Mouse (Mus musculus) thymus, postnatal 36 days (tissue): ENCODE results near the gene Zdhhc17.

ENCODE experiments used
- DNase-seq, 2 experiments: peaks; one replicate each; pipeline ENCODE4 v3.0.0; 2022; ENCODE audit warnings: mixed read lengths in 2 of 2

The Zdhhc17 gene

DNA sequence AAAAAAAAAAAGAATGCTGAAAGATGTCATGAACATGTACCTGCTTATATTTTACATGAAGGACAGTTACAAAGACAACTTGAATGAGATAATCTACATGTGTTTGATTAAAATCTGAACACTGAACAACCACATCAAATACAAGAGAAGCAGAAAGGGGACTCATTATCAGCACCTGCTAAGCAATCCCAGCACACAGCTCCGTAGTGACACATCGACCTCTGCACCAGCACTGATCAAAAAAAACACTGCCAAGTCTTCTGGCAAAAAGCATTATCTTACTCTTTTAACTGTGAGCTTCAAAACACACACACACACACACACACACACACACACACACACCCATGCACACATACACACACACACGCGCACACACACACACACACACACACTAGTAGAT, 58.2 kb downstream of the Zdhhc17 start:
- DNase-seq, result no peak

DNA sequence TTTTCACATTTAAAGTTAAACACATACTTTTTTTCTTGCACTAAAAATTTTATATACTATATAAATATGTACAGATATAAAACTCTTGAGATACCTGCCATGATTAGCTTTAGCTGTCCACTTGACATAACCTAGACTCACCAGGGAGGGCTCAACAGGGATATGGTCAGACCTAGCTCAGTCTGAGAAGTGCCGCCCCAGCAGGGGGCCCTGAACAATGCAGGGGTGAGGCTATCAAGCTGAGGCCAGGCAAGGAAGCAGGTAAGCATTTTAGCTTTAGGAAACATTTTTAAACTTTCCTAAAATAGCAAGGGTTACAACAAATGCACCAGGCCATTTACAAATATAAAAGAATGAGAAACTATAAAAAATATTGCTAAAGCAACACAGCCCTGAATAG, 58.8 kb downstream of the Zdhhc17 start:
- DNase-seq, result no peak

DNA sequence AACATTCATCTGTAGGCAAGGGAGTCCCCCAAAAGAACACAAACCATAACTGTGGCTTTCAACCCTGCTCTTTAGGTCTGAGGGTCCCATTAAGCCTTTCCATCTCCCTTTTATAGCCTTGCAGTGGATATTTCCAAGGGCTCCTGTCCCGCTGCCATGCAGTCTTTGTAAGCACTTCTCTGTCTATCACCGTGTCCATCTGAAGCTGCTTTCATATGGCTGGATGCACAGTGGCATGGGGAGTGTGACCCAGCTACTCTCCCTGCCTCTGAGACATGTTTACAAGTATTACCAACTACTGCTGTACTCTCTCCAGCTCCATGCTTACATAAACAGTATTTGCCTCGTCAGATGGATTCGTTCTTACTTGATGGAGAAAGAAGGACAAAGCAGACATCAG, 62.4 kb downstream of the Zdhhc17 start:
- DNase-seq, result no peak

DNA sequence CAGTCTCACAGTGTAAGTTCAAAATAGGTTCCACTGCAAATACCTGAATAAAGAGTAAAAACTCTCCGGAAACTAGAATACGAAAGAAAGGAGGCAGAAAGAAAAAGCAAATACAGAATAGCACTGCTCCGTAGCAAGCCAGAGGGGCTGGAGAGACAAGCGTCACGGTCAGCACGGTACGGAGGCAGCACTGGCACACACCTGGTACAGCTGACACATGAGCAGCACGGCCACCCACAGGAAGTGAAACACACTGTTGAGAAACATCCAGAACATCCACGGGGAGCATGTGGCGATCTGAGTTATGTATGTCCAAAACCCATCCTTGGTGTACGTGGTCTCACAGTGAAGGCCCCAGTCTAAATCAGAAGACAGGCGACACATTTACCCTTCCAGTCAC, 64.0 kb downstream of the Zdhhc17 start:
- no peak for DNase-seq

DNA sequence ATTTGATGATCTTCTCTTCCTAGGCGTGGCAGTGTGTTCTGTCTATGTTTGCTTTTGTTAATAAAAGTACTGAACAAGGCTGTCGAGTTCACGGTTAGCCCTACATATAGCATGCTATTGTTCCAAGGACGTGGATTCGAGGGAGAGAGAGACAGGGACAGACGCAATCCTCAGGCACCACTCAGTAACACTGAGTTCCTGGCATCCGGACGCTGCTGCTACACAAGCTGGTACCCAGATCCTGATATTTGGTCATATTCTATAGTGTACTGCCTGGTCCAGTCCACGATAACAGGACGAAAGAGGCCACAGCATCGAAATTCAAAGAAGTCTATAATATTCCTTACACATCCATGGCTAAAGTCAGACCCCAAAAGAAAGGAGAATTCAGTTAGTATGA, 65.8 kb downstream of the Zdhhc17 start:
- DNase-seq, result no peak

DNA sequence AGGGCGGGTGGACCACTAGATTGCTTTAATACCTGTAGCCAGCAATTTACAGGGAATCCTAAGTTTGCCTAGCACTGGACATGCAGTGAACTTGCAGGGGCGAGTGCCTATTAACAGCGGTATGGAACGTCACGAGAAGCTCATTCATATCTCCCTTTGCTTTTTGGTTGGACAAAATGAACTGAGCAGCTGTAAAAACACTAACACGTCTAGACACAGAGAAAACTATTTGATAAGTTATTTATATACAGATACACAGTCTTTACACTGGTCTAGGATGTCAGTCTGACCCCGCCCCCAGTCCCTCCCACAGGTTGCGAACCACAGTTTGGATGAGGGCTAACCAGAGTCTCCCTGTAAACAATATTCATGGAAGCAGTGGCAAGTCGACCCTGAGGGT, 67.1 kb downstream of the Zdhhc17 start:
- DNase-seq, result no peak

DNA sequence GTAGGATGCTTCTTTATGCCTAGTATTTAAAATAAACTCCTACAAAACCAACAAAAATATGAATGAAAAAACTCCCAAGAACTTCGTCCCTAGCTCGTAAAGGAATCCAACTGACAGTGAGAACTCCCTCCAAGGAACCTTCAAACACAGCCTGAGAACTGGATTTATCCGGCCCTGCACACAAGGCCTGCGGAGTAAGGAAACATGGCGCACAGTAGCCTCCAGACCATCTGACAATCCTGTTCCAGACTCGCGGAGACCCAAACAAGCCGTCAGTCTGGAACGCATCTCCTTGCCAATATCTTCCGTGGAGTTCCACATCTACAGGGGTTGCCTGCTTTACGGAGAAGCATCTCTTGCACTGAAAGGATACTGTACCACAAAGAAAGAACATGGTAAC, 68.0 kb downstream of the Zdhhc17 start:
- no peak for DNase-seq

DNA sequence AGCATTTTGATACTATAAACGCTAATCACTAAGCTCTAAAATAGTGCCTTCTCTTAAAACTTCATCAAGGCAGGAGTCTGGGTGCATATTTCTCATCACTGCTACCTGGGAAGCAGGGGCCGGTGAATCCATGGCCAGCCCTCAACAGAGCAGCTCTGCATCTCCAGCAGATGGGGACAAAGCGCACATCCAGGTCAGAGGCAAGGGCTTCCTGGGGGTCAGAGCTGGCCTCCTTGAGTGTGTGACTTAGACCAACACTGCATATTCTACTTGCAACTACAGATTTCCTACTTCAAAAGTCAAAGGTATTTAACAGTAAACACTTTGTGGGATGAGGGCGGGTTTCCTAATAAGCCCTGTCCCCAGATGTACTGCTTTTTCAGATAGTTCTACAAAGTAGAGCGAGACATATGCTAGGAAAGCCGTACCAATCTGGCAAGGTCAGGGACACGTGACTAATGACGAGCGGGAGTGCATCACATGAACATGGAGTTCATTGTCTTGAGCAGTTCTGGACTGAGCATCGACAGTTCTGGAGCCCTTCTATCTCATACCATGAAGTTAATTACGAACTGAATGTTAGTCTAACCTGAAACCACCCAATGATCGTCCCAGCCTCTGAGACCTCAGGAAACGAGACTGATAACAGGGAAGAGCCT, 69.1 kb downstream of the Zdhhc17 start:
- no peak for DNase-seq

DNA sequence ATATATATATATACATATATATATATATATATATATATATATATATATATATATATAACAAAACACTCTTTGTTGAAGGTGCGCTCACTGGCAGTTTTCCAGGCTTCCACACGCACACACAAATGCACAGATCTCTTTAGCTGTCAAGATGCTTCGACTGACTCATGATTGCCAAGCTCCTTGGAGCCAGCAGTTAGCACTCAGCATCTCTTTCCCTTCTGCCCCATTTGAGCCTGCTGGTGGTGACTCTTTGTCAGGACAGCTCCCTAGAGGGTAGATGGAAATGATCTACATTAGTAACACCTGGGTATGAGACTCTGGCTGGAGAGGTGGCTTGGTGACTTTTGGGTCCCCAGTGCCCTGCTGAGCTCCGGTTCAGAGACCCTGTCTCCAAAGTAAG, 70.2 kb downstream of the Zdhhc17 start:
- no peak for DNase-seq

DNA sequence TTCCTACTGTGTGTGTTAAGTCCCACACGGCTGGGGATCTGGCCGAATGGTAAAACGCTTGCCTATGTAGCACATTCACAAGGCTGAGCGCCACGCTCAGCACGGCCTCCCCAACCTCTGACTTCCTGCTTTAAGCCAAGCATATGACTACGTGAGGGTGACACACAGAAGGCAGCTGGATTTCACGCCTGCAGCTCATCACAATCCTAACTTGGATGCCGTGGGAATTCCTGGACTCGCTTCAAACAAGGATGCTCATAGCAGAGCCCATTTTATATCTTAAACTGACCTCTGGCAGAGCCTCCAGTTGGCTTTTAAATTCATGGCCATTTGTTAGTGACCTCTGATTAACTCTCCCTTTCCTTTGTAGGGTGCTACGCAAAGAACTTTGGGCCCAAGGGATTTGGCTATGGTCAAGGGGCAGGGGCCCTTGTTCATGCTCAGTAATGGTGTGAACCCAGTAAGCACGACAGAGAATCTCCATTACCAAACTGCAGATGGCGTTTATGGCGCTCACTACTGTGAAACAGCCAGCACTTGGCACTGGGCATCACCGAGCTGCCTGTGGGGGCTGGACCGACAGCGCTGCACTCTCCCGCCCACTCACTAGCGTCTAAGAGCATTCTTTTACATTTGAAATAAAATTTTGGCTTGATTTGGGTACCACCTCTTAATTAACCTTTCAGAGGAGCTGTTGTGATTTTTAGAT, 70.9 kb downstream of the Zdhhc17 start:
- no peak for DNase-seq

DNA sequence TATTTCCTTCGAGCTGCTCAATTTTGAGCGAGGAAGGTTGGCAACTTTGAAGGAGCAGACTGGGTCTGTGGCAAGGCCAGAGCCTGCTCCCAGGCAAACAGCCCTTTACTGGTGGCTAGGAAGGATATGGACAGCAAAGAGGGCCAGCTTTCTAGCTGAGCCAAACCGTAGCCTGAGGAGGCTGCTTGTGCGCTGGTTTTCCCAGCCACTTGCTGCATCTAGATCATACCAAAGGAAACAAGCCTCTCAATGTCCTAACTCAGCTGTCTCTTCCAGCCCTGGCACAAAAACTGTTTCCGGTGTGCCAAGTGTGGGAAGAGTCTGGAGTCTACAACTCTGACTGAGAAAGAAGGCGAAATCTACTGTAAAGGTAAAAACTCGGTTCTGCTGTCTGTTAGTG, 71.6 kb downstream of the Zdhhc17 start:
- DNase-seq, result no peak

DNA sequence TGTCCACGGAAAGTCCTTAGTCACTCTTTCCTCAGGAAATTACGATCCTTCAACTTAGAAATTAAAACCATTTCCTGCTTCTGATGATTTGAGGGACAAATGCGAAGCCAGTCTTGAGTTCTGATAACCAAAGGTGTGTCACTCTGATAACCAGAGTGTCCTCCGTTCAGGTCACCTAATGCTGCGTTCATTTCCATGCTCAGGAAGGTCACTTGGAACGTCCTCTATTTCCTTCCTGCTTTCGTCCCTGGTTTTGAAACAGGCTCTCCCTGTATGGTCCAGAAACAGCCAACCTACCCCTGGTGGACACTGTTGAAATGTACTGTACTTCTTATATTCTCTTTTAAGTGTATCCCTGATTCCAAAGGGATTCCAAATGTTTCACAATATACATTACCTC, 74.3 kb downstream of the Zdhhc17 start:
- DNase-seq, result no peak

DNA sequence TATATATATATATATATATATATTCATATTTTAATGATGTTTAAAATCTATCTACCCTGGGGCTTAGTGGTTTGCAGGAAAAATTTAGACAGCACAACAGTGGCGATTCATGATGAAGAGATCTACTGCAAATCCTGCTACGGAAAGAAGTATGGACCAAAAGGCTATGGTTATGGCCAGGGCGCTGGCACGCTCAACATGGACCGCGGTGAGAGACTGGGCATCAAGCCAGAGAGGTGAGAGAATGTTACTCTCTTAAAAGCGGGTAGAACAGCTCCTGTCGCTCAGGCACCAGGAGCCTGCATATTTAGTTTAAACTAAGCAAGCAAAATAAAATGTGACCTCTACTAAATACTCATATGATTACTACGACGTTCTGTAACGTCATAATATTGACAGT, 74.9 kb downstream of the Zdhhc17 start:
- DNase-seq, result no peak

DNA sequence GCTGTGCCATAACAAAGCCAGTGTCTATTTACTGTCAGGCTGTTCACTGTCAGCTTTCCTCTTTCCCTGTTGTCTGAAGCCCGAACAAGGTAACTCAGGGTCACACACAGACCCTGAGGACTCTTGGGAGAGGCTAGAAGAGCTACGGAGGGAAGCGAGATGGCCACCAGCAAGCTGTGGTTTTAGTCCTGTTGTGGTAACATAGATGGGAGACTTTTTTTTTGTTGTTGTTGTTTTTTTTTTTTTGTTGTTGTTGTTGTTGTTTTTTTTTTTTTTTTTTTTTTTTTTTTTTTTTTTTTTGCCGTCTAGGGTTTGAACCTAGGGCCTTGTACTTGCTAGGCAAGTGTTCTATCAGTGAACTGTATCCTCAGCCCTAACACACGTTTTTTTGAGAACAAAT, 76.4 kb downstream of the Zdhhc17 start:
- no peak for DNase-seq

DNA sequence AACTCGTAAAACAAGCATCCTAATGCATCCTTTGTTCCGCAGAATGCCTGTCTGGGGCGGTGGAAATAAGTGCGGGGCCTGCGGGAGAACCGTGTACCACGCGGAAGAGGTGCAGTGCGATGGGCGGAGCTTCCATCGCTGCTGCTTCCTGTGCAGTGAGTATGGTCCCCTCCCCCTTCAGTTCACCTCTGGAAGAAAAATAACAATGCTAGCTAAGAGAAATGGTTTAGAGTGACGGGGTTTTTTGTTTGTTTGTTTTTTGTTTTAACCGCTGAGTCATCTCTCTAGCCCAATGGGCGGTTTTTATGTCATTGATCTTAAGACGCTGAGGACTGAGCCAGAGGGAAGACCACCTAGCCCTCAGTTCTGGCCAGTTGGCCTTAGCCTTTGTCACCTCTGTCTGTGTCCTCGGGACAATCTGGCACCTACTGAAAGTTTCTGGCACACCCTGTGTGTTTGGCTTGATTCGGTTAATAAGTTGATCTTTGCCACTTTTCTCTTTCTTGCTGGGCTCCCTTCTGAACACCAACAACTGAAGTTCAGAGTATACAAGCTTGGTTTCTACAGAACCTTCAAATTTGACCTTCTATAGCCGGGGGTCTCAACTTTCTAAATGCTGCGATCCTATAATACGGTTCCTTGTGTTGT, 77.9 kb downstream of the Zdhhc17 start:
- peak; percentile 51 to 64 for DNase-seq

DNA sequence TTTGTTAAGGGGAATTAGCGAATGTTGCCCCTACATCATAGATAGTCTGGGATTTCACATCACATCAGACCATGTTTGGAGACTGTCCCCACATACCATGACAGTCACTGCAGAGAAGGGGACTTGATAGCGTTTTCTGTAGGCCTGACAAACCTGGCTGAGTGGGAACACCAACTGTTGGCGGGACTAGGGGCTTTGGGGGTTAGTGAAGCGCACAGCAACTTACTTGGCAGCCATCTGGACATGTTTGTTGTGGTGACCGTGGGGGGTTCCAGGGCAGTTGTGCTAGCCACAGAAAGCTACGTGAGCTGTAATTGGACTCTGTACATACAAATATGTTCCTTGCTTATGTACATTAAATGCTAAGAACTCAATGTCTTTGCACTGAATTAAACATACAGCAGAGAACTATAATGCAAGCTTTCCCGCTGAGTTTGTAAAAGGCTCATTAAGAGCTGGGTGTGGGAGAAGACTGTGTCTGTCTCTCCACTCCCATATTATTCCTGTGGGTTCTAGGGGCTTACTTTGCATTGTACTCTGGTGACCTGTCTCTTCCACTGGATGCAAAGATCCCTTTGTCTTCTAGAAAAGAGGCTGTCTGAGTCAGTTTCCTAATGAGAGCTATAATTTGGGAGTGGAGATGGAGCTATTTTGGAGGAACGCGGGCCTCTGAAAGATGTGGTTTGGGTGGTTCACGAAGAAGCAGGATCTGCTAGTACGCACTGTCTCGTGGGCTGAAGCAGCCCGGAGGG, 78.6 kb downstream of the Zdhhc17 start:
- DNase-seq, result no peak

DNA sequence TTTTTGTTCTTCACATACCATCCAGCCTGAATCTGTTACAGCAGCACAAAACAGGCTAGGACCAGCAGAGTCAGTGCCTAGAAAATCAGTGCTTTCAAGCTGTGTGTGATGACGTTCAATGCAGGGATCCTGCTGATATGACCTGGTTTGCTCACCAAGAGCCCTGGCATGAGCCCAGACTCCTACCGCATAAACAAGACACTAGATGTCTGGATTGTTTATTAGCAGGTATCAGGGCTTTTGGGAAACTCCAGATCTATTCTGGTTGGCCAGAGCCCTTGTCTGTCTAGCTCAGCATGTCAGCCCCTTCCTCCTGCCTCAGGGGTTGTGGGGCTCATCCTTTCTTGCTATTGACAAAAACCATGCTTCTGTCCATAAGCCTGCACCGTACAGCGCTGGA, 80.2 kb downstream of the Zdhhc17 start:
- no peak for DNase-seq

DNA sequence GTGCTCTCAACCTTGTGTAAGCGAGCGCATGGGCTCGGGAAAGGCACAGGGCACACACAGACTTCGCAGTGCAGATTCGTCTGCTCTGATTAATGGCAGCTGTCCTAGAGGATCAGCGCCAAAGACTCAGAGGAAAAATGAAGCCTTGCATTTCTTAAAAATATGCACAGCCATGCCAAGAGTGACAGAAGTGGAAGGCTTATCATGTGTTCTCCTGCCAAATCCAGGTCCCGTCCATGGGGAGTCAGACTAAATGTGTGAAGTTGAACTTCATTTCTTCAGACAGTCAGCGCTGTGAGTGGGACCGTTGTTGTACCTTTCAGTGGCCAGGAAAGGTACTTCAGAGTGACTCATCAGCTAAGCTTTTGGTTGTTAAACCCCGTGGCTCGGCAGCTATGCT, 82.4 kb downstream of the Zdhhc17 start:
- no peak for DNase-seq

DNA sequence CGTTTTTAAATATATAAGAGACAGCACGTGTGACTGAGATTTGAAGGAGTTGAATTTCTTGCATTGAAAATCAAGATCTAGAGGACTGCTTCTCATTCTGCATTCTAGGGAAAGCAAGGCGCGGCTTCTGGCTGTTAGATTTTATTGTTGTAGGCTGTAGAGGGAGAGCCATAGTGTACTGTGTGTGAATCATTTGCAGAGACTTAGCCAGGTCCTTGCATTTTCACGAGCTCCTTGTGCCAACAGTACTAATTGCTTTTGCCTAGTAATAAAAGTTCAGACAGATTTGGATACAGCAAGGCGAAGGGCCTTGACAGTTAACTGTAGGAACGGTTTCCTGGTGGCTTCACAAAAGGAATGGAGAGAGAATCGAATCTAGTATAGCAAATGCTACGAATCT, 87.3 kb downstream of the Zdhhc17 start:
- DNase-seq, result no peak

DNA sequence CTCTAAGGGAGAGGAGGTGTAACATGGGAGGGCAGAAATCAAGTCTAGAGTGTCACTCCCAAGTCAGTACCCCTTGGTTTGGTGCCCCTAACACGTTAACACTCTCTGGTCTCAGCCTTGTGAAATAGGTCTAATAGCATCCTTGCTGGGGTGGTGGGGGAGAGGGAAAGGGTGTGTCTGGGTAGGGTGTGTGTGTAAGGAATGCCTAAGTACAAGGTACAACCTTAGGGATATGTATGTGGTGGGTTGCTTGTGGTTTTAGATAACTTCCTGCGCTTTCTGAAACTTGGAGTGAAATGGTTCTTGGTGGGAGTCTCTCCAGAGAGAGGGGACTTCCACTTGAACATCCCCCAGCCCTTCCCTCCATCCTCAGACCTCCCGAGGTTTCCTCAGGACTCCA, 88.0 kb downstream of the Zdhhc17 start:
- DNase-seq, result no peak

DNA sequence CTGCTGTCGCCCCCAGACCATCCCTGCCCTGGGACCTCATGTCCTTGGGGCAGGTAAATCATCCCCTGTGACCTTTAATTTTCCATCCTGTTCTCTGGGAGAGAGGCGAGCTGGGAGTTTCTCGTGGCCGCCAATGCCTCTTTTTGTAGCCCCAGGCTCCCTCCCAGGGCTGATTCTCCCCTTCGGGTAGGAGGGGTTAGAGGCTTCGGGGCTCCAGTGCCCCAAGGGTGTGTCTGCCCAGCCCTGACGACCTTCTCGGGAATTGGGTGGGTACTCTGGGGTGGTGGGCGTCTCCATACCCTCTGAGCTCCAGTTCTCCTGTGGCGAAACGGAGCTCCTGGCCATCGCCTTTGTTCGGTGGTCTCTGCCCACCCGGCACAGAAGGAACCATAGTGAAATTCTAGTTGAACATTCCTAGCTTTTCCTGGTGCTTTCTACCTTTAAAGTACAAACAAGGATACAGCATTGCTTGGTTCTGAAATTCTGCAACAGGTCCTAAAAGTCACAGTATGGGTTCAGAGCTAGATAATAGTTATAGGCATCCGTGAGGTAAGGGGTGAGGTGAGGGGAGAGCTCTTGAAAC, 89.5 kb downstream of the Zdhhc17 start:
- no peak for DNase-seq

DNA sequence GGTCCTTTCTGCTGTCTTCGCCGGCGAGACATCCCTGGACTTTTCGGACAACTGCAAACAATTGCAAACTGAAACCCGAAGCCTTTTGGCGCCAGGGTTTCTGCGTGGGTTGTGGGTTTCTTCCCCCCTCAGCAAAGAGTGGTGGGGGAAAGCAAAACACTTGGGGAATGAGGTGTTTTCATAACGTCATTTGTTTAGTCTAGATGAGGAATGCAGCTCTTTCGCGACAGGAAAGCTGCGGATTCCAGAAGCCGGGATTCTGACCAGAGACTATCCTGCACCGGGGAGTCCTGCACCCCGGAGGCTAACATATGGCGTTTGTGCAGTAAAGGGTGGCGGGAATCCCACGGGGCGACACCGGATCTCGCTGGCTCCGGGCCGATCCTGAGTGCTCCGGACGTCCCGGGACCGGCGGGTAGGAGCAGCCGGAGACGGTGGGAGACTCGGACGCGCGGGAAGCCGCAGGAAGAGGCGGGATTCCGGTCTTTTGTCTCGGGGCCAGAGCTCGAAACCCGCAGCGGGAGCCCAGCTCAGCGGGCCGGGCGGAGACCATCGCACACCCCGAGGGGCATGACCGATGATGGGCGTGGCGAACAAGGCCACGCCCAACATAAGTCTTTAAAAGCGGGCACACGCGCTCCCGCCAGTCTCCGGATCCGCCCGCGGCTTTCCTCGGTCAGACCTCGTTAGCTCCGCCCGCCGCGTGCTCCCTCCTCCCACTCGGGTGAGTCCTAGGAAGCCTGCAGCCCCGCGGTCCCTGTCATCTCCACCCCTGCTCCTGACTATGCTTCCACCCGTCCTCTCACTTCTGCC, 90.2 kb downstream of the Zdhhc17 start, which contains the start of gene Csrp2:
Gene Csrp2 (plus strand): TSS at position 259 of the 813 bp plus-strand sequence.
- DNase-seq, result peak; percentile 61 to 74
